Mouse (Mus musculus) midbrain, embryonic 16.5 days (tissue): ENCODE measurements around the gene Gpd1l. TPM values are rescaled to one million over a fixed set of nuclear protein-coding genes. Genes with fewer than 3 reads are reported as not detected.

ENCODE experiments used
- ATAC-seq: fragments of 200-750 bp; cut with Nextera tagmentation; 2 replicates; pipeline ENCODE4 v1.8.0; 2017; ENCODE audit warnings: moderate TSS enrichment
- H3K27ac ChIP-seq: fragments of 300-500 bp; sonication (generic); 2 replicates; pipeline ENCODE4 v1.5.1; 2014; ENCODE audit warnings: mild to moderate bottlenecking, low read length, mixed read lengths
- H3K27me3 ChIP-seq: fragments of 300-500 bp; sonication (generic); 2 replicates; pipeline ENCODE4 v1.6.1; 2014; ENCODE audit warnings: low read depth, low read length, mixed read lengths; ENCODE audit not compliant: control insufficient read depth, insufficient read depth
- H3K36me3 ChIP-seq: fragments of 300-500 bp; sonication (generic); 2 replicates; pipeline ENCODE4 v1.6.1; 2014; ENCODE audit warnings: mild to moderate bottlenecking, low read length, moderate library complexity, mixed read lengths; ENCODE audit not compliant: control insufficient read depth, insufficient read depth
- H3K4me1 ChIP-seq: fragments of 300-500 bp; sonication (generic); 2 replicates; pipeline ENCODE4 v1.6.1; 2014; ENCODE audit warnings: mild to moderate bottlenecking, low read length, mixed read lengths; ENCODE audit not compliant: control insufficient read depth, insufficient read depth
- H3K4me2 ChIP-seq: fragments of 300-500 bp; sonication (generic); 2 replicates; pipeline ENCODE4 v1.6.1; 2014; ENCODE audit warnings: mild to moderate bottlenecking, low read length, mixed read lengths
- H3K4me3 ChIP-seq: fragments of 300-500 bp; sonication (generic); 2 replicates; pipeline ENCODE4 v1.5.1; 2014; ENCODE audit warnings: low read depth, mild to moderate bottlenecking, low read length, moderate library complexity, mixed read lengths
- H3K9ac ChIP-seq: fragments of 300-500 bp; sonication (generic); 2 replicates; pipeline ENCODE4 v1.6.1; 2014; ENCODE audit warnings: low read depth, low read length, mixed read lengths
- H3K9me3 ChIP-seq: fragments of 300-500 bp; sonication (generic); replicated peaks from 2 replicates; pipeline ENCODE4 v1.6.1; 2014; ENCODE audit warnings: mild to moderate bottlenecking, low read length, mixed read lengths; ENCODE audit not compliant: control insufficient read depth, poor library complexity, severe bottlenecking
- WGBS: fragments of 180-500 bp; shearing (Covaris S2); extraction: QIAGEN DNeasy Blood & Tissue Kit; methylation state at CpG from one replicate; pipeline ENCODE4 v1.1.7; 2014; 5-methylcytosine and 5-hydroxymethylcytosine counted together
- polyA plus RNA-seq: library from polyadenylated mRNA; unstranded; fragments of >200 nt; fragmentation: Nextera tagmentation; extraction: Ambion mirVana; gene quantifications from 2 replicates; pipeline ENCODE4 v1.2.1, GENCODE M21; 2015

Gpd1l gene
- polyA plus RNA-seq, 1 experiment from 2014 or later: 40.1 TPM

- Histone ChIP-seq H3K27me3 (no peaks in the 10 kb centered on the region), H3K9me3 (no peaks in the 10 kb centered on the region), H3K4me2 (peak overlapping the region; percentile 96), H3K9ac (no peak overlapping the region; the same call in 1 of the 2 replicates), H3K36me3 (no peaks in the 10 kb centered on the region), H3K4me1 (peaks cover 8% of the 10 kb centered on the region), H3K27ac (no peak overlapping the region), H3K4me3 (peak overlapping the region; percentile 71)
- WGBS: 66% methylated on average over 11 of the region's 11 CpGs
- ATAC-seq: no peak
These were observed 444 bp upstream of the Gpd1l start for GRCm38 (mm10) chr9:114934231-114934630.

GRCm38 (mm10) chr9:114933037-114933722 lies 607 bp downstream of the Gpd1l start:
- H3K9ac ChIP-seq: peak overlapping the region; percentile 80
- under 1% methylated on average over 50 of the region's 50 CpGs for WGBS
- H3K27ac ChIP-seq: peak overlapping the region; percentile 68
- peak; percentile 55 for ATAC-seq
- H3K4me1 ChIP-seq: peaks cover 8% of the 10 kb centered on the region
- H3K9me3 ChIP-seq: no peaks in the 10 kb centered on the region
- peak overlapping the region; percentile 96 for H3K4me2 ChIP-seq
- peak overlapping the region; percentile 71 for H3K4me3 ChIP-seq
- H3K36me3 ChIP-seq: no peaks in the 10 kb centered on the region
- H3K27me3 ChIP-seq: no peaks in the 10 kb centered on the region

- Histone ChIP-seq H3K4me3 (peak overlapping the region; percentile 71), H3K27ac (no peak overlapping the region), H3K27me3 (no peaks in the 10 kb centered on the region), H3K4me1 (peaks cover 8% of the 10 kb centered on the region), H3K9ac (peak overlapping the region; percentile 80), H3K9me3 (no peaks in the 10 kb centered on the region), H3K36me3 (no peaks in the 10 kb centered on the region), H3K4me2 (peak overlapping the region; percentile 96)
- no peak for ATAC-seq
- whole genome bisulfite sequencing: 27% methylated on average over 13 of the region's 13 CpGs
These were observed 1.2 kb downstream of the Gpd1l start for GRCm38 (mm10) chr9:114932607-114933006.

- Histone ChIP-seq H3K4me3 (no peak overlapping the region), H3K9me3 (no peaks in the 10 kb centered on the region), H3K9ac (no peak overlapping the region), H3K27ac (no peak overlapping the region), H3K36me3 (no peaks in the 10 kb centered on the region), H3K4me2 (no peak overlapping the region), H3K4me1 (peaks cover 8% of the 10 kb centered on the region), H3K27me3 (no peaks in the 10 kb centered on the region)
- ATAC-seq: no peak
- WGBS: 62% methylated on average over 9 of the region's 9 CpGs
These were observed 3.2 kb downstream of the Gpd1l start for GRCm38 (mm10) chr9:114930464-114931090.

- Histone ChIP-seq H3K27ac (no peak overlapping the region), H3K36me3 (no peaks in the 10 kb centered on the region), H3K9ac (no peak overlapping the region), H3K4me2 (no peak overlapping the region), H3K4me3 (no peak overlapping the region), H3K27me3 (no peaks in the 10 kb centered on the region), H3K4me1 (peaks cover 2% of the 10 kb centered on the region; the same call in 1 of the 2 replicates), H3K9me3 (no peaks in the 10 kb centered on the region)
- no peak for ATAC-seq
- WGBS: 90% methylated on average over 5 of the region's 5 CpGs
These were observed 8.2 kb downstream of the Gpd1l start for GRCm38 (mm10) chr9:114925571-114925970.

GRCm38 (mm10) chr9:114925039-114925438 lies 8.7 kb downstream of the Gpd1l start:
- Histone ChIP-seq H3K27ac (no peak overlapping the region), H3K4me3 (no peak overlapping the region), H3K9me3 (no peaks in the 10 kb centered on the region), H3K4me1 (peaks cover 2% of the 10 kb centered on the region; the same call in 1 of the 2 replicates), H3K27me3 (no peaks in the 10 kb centered on the region), H3K36me3 (no peaks in the 10 kb centered on the region), H3K4me2 (no peak overlapping the region), H3K9ac (no peak overlapping the region)
- no peak for ATAC-seq
- WGBS: 83% methylated on average over 10 of the region's 10 CpGs

GRCm38 (mm10) chr9:114924511-114924910 lies 9.3 kb downstream of the Gpd1l start:
- 31% methylated on average over 5 of the region's 5 CpGs for WGBS
- Histone ChIP-seq H3K9me3 (no peaks in the 10 kb centered on the region), H3K4me2 (no peak overlapping the region), H3K36me3 (no peaks in the 10 kb centered on the region), H3K4me3 (no peak overlapping the region), H3K27me3 (no peaks in the 10 kb centered on the region), H3K9ac (no peak overlapping the region), H3K27ac (no peak overlapping the region), H3K4me1 (peaks cover 2% of the 10 kb centered on the region; the same call in 1 of the 2 replicates)
- no peak for ATAC-seq

- WGBS: 79% methylated on average over 5 of the region's 5 CpGs
- no peak for ATAC-seq
- Histone ChIP-seq H3K4me3 (no peak overlapping the region), H3K27ac (no peak overlapping the region), H3K4me2 (no peak overlapping the region), H3K9ac (no peak overlapping the region), H3K27me3 (no peaks in the 10 kb centered on the region), H3K36me3 (peaks cover 2% of the 10 kb centered on the region; the same call in 1 of the 2 replicates), H3K4me1 (peaks cover 2% of the 10 kb centered on the region; the same call in 1 of the 2 replicates), H3K9me3 (no peaks in the 10 kb centered on the region)
These were observed 11.6 kb downstream of the Gpd1l start for GRCm38 (mm10) chr9:114922209-114922608.
